Mouse (Mus musculus) liver, adult 2 months (tissue): ENCODE data around the gene Ccdc90b.

Experiments used
- CTCF ChIP-seq: fragments of 200-500 bp; IDR thresholded peaks from 2 replicates; pipeline ENCODE4 v1.5.1; 2011; ENCODE audit warnings: low read depth, low read length, control low read depth
- POLR2A ChIP-seq: fragments of 200-500 bp; IDR thresholded peaks from 2 replicates; pipeline ENCODE4 v1.6.1; 2011; ENCODE audit warnings: low read length, control low read depth; ENCODE audit not compliant: insufficient read depth; ENCODE audit errors: extremely low read depth

DNA sequence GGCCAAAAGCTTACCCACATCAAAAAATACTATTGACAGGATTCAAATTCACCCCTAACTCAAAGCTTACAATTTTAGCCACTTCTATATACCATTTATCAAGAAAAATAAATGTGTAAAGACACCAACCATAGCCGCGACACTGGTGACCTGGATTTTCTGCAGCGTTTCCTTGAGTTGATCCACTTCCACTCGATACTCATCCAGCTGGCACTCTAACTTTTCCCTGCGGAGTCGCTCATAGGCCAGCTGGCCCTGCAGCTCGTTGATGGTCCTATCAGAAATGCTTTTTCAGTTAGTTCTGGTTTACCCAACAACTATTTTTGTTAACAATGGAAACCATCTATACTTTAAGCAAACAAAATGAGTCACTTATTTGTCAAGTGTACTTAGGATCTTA is 29.0 kb downstream of the Ccdc90b start:
- no peak for TF ChIP-seq CTCF
- TF ChIP-seq POLR2A, result no peak
